Mouse (Mus musculus): Measurements from ENCODE around the gene Chml.

The Chml gene

DNA sequence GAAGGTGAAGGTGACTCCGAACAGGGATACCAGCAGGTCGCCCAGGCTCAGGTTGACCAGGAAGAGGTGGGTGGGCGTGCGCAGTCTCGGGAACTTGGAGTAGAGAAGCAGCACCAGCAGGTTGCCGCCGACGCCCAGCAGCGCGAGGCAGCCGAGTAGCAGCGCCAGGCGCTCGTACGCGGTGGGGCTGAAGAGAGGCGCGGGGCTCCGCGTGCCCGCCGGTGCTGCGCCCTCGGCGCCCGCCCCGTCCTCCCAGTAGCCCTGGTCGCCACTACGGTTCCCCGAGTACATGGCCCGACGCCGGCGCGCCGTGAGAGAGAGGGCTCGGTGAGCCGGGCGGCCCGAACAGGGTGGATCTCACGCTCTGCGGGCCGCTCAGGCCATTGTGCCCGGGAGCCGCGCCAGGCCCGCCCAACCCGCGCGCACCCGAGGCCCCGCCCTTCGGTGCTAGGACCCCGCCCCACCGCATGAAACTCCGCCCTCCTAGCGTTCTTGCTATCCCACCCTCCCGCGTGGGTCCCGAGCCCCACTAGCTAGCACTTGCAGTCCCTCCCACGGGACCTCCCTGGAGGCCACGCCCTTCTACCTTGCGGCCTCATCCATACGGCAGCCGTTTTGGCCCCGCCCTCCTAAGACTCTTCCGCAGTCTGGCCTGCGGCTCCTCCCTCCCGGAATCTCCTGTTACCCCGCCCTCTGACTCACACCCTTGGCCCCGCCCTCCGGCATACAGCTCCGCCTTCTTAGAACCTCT is at the start of gene Chml, which contains the start of gene Opn3:
Chml (minus strand) TSS at position 656 of the 751 bp plus-strand sequence.
Opn3 (minus strand) TSS at position 531 of the 751 bp plus-strand sequence.
- peak; percentile 96 to 98 for DNase-seq

DNA sequence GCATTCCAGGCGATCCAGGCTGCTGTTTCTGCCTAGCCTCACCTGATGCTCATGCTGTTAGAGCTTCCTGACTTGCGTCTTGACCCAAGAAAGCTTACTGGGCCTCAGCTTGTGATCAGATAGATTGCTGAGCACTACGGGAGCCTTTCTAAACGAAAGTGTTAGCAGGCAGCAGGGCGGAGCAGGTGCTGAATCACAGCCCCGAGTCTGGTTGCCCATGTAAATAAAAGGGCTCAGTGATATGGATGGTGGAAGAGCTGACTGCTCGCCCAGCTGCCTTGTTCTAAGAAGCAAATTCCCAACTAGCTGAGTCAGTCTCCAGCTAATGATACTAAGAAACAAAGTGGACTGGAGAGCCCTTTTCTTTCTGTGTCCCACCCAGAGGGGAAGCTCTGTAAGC is 33.1 kb upstream of the Chml start:
- DNase-seq: no peak

DNA sequence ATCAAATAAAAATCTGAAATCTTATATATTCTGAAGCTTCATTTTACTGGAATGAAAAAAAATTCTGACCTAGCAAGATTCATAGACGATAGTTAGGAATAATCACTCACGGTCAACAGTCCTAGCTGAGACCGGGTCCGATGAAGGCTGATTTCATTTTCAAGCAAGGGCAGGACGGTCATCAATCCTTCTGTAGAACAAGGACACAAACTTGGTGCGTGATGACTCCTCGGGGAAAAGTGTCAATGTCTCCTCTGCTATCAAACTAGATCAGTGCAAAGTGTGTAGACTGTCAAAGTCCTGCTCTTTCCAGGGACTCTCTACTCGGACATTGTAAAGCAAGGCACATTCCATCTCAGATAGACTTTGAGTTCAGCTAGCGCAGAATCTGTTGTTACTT is 24.1 kb upstream of the Chml start:
- no peak for DNase-seq

DNA sequence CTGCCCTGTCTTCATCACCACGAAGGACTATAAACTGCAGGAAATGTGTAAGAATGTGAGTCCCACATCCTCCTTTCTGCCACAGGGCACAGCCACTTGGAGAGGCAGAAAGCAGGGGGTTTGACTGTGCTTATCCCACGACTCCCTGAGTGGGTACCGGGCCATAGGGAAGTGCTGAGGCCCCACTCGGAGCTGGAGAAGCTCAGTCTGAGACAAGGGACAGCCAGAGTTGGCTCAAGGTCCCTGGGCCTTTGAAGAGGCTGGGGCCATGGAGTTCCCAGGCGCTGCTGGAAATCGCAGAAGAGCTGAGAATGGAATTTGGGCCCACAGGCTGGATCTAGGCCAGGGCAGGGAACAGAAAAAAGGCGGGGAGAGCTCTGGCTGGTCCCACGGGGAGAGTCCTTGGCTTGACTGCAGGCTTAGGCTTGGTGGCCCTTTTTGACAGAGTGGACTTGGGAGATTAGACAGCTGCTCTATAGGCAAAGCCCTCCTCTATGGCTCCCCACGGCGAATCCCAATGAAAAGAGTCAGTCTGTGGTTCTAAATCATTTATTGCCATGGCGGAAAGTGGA is 19.7 kb upstream of the Chml start:
- DNase-seq: no peak

DNA sequence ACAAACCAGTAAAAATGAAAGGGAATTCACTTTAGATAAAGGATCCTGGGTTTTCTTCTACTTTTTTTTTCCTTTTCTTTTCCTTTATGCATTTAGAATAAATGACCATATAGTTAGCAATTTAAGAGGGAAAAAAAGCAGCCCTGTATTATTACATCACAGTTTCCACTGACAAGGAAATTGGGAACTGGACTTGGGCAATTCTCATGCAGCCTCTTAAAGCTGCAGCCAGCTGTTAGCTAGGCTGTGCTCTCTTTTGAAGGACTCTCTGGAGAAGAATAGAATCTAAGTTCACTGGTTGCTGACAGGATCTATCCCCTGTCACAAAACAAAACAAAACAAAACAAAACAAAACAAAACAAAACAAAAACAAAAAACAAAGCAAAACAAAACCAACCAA is 15.3 kb upstream of the Chml start:
- no peak for DNase-seq

DNA sequence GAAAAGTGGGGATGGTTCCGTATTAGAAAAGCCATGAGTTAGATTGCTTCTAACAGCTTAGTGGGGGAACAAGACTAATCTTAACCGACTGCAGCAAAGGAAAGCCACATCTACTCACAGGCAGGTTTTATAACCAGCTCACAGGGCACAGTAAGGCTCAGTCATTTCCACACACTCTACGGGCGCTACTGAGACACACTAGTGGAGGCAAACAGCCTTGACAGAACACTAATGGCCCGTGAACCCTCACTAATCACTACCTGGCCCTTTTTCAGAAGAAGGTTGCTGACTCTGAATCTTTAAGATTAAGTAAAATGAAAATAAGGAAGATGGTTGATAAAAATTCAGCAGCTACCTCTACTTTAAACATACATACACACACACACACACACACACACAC is 14.9 kb upstream of the Chml start:
- no peak for DNase-seq

DNA sequence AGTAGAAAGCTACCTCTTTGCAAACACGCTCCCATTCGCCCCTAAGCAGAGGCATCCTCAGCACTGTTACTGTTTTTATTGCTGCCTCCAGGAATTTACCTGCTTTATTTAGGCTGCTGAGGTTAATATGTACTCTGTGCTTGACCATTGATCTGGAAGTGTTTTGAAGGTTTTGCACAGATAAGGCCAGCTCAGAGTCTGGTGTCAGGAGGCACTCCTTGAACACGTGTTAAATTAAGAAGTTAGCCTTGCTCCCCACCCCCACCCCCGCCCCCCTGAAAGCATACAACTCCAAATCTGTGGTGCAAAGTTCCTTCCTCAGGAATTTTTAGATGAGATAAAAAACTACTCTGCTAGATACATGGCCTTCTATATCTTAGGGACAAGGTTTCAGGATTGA is 8.4 kb upstream of the Chml start:
- DNase-seq: no peak

DNA sequence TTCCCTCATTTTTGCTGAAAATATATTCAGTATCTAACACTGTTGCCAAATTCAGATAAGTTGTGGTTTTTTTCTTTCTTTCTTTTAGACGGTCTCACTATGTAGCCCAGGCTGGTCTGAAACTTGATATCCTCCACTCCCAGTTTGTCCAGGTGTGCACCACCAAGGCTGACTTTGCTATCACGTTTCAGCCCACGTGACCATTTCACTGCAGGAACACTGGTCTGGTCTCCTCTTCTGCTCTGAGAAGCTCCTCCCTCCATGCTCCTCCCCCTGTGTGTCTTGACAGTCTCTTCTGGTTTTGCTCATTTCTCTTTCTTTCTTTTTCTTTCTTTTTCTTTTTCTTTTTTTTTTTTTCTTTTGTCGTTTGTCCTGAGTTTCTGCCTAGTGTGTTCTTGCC is 7.1 kb upstream of the Chml start:
- DNase-seq: no peak

DNA sequence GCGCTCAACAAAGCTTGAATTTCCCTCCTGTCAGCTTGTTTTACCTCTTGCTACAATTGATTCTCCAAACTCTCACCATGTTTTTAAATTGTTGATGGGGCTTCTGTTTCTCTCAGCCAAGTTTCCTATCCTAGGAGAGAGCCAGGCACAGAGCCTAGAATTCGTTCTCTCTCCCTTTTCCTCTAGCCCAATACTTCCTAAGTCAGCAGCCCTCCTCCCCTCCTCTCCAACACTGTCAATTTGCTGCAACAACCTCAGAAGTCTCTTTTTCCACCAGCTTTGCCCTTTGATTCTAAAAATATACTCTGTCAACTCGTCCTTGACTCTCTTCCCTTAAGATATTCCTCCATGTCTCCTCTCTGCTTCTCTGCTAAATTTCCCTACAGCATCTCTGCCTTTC is 6.7 kb upstream of the Chml start:
- no peak for DNase-seq

DNA sequence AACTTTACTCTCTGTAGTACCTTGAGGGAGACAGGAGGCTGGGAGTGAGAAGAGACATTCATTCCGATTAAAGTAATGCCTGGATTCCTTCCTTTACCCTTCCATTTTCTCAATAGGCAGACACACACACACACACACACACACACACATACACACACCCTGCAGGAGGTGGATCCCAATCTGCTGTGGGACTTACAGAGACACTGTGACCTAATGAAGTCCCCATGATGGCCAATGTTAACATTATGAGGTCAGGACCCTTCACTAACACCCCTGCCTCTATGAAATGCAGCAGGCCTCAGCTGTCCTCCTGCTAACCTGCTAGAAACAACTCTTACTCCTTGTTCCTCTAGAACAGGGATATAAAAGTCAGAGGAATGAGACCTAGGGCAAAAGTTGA is 5.6 kb upstream of the Chml start, which contains the start of gene Wdr64:
Wdr64 (plus strand) TSS at position 301 of the 400 bp plus-strand sequence.
- no peak for DNase-seq

DNA sequence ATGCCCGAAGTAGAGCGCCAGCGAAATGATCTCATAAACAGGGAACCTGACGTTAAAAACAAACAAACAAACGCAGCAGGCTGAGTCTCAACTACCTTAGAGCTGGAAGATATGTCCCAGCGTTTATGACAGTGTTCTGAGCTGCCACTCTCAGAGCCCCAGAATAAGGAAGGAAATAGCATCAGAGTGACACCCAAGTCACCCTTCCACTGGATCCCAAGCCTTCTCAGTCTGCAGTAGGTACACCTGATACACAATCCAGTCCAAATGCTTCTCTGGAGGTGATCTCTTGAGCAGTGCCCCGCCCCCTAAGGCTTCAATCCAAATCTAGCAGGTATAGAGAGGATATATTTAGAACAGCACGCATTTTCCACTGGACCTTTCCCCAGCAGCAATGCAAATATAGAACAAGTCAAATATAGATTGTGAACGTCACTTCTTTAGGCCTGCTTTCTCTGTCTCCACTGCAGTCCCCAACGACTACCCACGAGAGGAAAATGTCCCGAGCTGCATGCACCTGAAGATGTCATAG is 794 bp upstream of the Chml start:
- DNase-seq: peak; percentile 9 to 13

DNA sequence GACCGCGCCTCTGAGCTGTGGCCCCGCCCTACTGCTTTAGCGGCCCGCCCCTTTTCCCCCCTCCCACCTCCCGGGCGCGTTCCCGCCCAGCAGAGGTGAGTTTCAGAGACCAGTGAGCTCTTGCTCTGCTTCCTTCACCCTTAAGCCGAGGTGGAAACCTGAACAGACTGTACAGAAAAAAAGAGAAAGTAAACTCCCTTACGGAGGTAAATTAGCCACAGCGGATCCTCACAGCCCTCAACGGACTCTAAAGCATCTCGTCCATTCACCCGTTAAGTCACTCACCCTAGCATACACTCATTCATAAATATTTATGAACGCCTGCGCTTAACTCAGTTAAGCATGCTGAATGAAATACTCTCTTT is 278 bp upstream of the Chml start:
- DNase-seq: no peak

DNA sequence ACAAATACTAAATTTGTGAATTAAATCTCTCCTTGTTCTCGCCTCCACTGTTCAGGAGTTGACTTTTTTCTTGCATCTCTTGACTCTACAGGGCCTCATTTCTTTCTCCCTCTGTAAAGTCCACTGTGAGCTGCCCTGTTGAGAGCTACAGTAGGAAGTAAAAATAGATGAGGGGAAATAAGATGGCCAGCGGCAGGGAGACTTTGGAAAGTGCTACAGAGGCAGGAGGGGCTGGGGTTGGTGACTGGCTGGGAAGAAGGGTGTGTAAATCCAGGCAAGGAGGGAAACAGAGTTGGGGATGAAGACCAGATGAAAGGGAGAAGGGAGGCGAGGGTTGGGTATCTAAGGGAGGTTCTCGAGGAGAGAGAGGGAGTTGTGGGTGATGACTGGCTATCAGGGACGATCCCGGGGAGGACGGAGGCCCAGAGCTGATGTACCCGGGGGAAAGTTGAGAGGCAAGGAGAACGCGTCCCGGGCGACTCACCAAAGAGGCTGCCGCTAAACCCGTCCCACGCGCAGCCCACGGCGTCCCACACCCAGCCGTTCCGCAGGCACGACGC is 935 bp downstream of the Chml start:
- peak in 1 of 2 experiments; percentile 5 for DNase-seq

DNA sequence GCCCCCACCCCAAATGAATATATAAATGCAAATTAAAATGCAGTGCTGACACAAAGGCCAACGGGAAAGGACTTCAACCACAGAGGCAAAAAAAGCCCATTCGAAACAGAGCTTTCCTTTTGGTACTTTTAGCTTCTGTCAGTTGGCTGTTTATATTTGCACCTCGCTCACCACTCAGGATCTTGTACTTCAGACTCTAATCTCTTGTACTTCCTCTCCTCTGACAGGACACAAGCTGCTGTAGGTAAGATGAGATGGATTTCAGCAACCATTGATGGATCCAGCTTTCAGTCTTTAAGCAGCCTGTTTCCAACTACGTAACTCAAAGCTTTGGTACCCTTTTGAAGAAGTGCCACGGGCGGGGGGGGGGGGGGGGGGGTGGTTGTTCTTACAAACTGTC is 11.7 kb downstream of the Chml start:
- no peak for DNase-seq

DNA sequence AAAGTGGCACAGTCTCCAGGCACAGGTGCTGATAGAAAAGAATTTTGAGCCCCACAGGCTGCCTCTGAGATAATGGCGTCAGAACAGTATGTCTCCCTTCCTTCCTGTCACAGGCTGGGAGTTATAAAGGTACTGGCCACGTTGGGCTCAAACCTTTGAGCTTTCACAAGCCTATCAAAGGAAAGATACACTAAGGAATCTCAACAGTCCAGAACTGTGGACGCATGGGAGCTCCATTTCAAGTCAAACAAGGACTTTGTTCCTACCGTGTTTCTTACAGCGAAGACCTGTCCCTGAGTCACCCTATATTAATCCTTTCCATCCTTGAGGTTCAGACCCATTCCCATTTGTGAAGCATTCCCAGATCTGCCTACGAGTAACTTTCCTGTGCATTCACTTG is 15.2 kb downstream of the Chml start:
- DNase-seq: no peak

DNA sequence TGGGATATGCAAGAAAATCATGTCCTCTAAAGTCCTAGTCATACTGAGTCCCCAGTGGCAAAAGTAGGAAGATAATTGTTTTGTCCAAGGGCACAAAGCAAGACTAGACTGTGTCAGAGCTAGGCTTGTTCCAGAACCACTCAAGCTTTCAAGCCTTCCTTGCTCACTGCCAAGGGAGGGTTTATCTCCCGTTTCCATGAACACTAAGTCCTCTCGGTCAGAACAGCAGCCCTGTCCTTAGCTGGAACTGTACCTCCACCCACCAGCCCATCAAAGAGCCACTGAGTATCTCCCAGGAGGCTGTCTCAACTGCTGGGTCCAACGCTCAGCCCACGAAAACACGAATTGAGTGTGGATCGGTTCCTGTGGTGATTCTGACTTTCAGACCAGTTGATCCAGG is 17.6 kb downstream of the Chml start:
- DNase-seq: no peak

DNA sequence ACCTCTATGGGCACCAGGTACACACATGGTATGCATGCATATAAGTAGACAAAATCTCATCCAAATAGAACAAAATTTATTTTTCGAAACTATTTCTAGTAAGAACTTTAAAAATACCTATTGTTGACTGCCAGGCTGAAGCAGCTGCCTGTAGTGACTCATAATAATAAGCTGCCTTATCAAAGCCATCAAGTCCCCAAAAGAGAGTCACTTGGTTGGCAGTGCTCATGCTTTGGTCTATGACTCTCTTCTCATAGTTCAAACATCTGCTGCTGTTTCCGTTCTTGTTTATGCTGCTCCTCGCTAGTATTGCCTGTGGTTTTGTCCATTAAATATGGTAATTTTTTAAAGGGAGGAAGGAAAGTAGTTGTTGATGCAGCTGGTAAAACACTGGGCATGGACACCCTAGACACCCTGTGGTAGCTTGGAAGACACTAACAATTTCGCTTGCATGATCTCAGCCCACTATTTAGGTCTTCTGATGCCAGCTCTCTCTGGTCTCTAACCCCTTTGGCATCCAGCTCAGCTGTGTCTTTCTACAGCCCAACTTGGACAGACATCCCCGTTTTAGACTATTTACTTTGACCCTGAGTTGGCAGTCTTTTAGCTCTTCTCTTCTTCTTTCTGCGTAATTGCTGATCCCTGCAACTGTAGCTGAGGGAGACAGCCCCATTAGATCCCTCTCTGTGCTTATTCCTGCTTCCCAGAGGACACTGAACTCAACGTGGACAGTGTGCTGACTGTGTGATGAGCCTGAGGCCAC is 19.0 kb downstream of the Chml start:
- no peak for DNase-seq

DNA sequence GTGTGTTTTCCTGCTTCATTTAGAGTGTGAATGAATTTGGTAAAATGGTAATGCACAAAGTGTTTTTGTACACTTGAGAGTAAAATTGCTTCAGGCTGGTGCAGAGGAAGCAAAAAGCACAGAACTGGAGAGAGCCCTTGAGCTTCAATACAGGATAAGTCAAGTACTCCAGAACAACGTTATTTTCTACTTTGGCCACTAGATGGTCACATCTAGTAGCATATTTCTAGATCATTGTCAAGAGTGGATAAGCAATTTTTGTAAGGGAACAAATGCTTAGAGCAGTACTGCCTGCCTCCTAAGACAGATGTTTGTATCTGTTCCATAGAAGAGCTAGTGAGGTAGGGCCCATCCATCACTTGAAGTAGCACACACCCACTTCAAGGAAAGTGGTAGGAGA is 21.1 kb downstream of the Chml start:
- no peak for DNase-seq

DNA sequence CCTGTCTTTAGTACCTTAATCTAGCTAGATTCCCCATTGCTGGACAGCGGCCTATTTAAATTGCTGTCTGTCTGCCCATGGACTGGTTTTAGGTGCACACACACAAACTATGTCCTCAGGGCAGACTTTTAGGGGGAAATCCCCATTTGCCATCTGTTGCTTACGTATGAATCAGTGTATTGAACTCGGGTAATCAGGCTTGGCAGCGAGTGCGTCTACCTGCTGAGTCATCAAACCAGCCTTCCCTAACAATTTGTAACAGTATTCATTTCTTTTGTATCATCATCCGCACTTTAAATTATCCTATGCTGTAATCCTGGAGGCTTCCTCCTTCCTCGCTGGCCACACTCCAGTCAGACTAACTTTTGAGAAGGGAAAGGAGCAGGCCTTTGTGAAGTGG is 22.7 kb downstream of the Chml start:
- no peak for DNase-seq

DNA sequence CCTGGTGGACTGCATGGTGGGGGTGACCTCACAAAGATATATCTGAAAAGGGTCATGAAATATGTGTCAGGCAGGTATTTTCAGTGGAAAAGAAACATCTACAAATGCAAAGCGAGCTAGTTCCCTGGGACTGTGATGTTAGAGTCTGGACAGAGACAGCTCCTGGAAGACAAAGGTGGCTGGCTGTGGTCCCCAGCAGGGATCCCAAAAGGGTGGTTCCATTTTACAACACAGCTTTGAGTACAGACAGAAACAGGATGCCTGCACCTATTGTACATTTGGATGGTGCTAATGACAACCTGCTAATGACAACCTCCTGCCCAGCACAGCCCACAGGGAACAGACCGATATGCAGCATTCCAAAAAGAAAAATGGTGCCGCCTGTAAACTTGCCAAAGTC is 23.2 kb downstream of the Chml start:
- no peak for DNase-seq

DNA sequence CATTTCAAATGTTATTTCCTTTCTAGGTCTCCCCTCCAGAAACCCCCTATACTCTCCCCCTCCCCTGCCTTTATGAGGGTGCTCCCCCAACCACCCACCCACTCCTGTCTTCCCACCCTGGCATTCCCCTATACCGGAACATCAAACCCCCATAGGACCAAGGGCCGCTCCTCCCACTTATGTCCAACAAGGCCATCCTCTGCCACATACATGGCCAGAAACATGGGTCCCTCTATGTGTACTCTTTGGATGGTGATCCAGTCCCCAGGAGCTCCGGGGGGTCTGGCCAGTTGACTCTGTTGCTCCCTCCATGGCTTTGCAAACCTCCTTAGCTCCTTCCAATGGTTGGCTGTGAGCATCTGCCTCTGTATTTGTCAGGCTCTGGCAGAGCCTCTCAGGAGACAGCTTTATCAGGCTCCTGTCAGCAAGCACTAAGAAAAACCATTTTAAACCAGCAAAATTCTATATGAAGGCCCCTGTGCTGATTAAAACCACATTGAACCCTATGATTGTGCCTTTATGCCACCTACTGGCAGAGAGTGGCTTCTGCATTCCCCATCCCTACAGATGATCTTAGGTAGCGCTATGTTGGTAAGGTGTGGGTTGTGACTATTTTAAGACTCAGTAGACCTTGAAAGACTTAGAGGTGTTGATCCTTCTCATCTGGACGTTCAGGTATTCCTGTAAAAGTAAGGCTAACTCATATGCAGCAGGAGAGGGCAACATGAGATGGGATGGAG is 23.9 kb downstream of the Chml start:
- DNase-seq: peak in 1 of 2 experiments; percentile 16

DNA sequence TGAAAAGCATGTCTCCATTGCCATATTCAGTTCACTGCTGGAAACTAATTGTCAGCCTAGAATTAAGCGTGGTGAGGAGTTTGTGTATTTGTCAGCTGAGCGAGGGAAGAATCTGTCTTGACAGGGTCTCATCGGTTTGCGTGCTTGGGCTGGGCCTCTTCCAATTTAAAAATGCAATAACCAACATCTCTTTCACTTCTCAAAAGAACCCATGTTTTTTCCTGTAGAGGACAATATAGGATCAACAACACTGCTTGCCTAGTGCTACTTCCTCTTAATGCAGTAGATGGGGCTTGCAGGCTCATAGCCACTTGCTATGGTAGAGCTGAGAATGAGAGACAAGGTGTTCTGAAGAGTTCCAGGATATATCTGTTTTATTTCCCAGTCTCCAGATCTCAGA is 32.8 kb downstream of the Chml start:
- no peak for DNase-seq

DNA sequence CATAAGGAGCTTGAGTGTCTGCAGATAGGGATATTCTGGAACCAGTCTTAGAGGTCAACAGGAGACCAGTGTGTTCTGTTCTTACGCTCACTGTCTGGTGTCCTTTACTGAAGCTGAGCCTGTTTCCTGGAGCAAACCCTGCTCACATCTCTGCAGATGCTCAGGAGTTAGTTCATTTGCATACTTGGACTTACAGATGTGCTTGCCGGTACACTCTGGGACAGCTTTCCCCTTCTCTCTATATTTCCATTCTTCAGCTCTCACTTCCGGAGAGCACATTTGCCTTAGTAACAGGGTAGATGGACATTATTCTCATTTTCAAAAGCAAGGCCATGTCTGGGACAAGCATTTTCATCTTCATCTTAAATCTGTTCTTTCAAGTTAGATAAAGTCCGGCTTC is 44.1 kb downstream of the Chml start:
- DNase-seq: no peak
